Mouse (Mus musculus): ENCODE results near the gene D130043K22Rik. TPM values are rescaled to one million over a fixed set of nuclear protein-coding genes. Genes with fewer than 3 reads are reported as not detected.

The D130043K22Rik gene
- polyA plus RNA-seq, 1 experiment from 2014 or later, result 0.13 TPM

Other genes starting within 250 kb of the D130043K22Rik start
- gene Armh2, start 103.9 kb upstream of the D130043K22Rik start, polyA plus RNA-seq (2015; fragmentation: Nextera tagmentation; extraction: Ambion mirVana), result not detected in 2 replicates
- gene Gmnn, start 83.2 kb upstream of the D130043K22Rik start, polyA plus RNA-seq (2015; fragmentation: Nextera tagmentation; extraction: Ambion mirVana), result 95.4 and 113 TPM in 2 replicates
- 8.3 and 11.3 TPM in 2 replicates for gene BC005537, start 43.5 kb upstream of the D130043K22Rik start, polyA plus RNA-seq (2015; fragmentation: Nextera tagmentation; extraction: Ambion mirVana)
- gene Acot13, start 13.6 kb upstream of the D130043K22Rik start, polyA plus RNA-seq (2015; fragmentation: Nextera tagmentation; extraction: Ambion mirVana), result 50.0 and 55.1 TPM in 2 replicates
- gene Tdp2, start 13.5 kb upstream of the D130043K22Rik start, polyA plus RNA-seq (2015; fragmentation: Nextera tagmentation; extraction: Ambion mirVana), result 20.4 and 23.2 TPM in 2 replicates
- gene Aldh5a1, start 92.5 kb downstream of the D130043K22Rik start, polyA plus RNA-seq (2015; fragmentation: Nextera tagmentation; extraction: Ambion mirVana), result 3.5 and 4.0 TPM in 2 replicates
- 11.7 and 17.2 TPM in 2 replicates for gene Gpld1, start 98.0 kb downstream of the D130043K22Rik start, polyA plus RNA-seq (2015; fragmentation: Nextera tagmentation; extraction: Ambion mirVana)
- 7.8 and 8.4 TPM in 2 replicates for gene Mrs2, start 175.2 kb downstream of the D130043K22Rik start, polyA plus RNA-seq (2015; fragmentation: Nextera tagmentation; extraction: Ambion mirVana)
- gene Dcdc2a, start 210.9 kb downstream of the D130043K22Rik start, polyA plus RNA-seq (2015; fragmentation: Nextera tagmentation; extraction: Ambion mirVana), result 0.09 and 0.78 TPM in 2 replicates